Mouse (Mus musculus) CH12.LX (cell line): ENCODE data around the gene Galr2. TPM values are rescaled to one million over a fixed set of nuclear protein-coding genes. Genes with fewer than 3 reads are reported as not detected.

ENCODE experiments used
- DNase-seq: peaks from one replicate; pipeline ENCODE4 v3.0.0-alpha.2; 2013; ENCODE audit errors: extremely low read depth
- H3K27ac ChIP-seq: 2 replicates; pipeline ENCODE4 v1.5.1; 2012; ENCODE audit warnings: low read depth, mild to moderate bottlenecking, control low read depth, moderate library complexity; ENCODE audit not compliant: insufficient read depth
- H3K27me3 ChIP-seq: replicated peaks from 2 replicates; pipeline ENCODE3; 2012; ENCODE audit warnings: inconsistent platforms
- H3K36me3 ChIP-seq, 2 experiments: replicated peaks in 1 of 2; 2 replicates each; pipeline versions ENCODE3 to v1.6.1; 2012; ENCODE audit warnings: inconsistent platforms in 1 of 2, low read length in 1 of 2, mild to moderate bottlenecking in 1 of 2, mixed read lengths in 1 of 2, moderate library complexity in 1 of 2; ENCODE audit not compliant: control insufficient read depth in 1 of 2, insufficient read depth in 1 of 2
- H3K4me1 ChIP-seq, 2 experiments: 2 replicates each; pipeline ENCODE4 v1.6.1; 2012; ENCODE audit warnings: inconsistent platforms in 1 of 2, moderate library complexity in 1 of 2; ENCODE audit not compliant: insufficient read depth in 2 of 2, control insufficient read depth in 1 of 2
- H3K4me2 ChIP-seq: 2 replicates; pipeline ENCODE4 v1.6.1; 2012; ENCODE audit warnings: low read depth, mild to moderate bottlenecking, control low read depth; ENCODE audit not compliant: poor library complexity, insufficient read depth, severe bottlenecking
- H3K4me3 ChIP-seq, 3 experiments: fragments of 150-350 bp in 1 of 3; sonication (generic) in 1 of 3; replicated peaks in 1 of 3; 2 replicates each; pipeline versions ENCODE3 to v1.5.1; 2011 to 2012; ENCODE audit warnings: low read depth in 2 of 3, low read length in 2 of 3, mild to moderate bottlenecking in 2 of 3, moderate library complexity in 2 of 3, control low read depth in 1 of 3, improper control_type of control experiment in 1 of 3, inconsistent platforms in 1 of 3, mixed read lengths in 1 of 3; ENCODE audit not compliant: poor library complexity in 1 of 3
- H3K79me2 ChIP-seq: replicated peaks from 2 replicates; pipeline ENCODE4 v1.6.1; 2012; ENCODE audit warnings: mild to moderate bottlenecking, moderate library complexity; ENCODE audit not compliant: control insufficient read depth, poor library complexity, insufficient read depth, severe bottlenecking; ENCODE audit errors: extremely low read depth
- H3K9ac ChIP-seq: 2 replicates; pipeline ENCODE4 v1.6.1; 2012; ENCODE audit warnings: low read depth, mild to moderate bottlenecking, control low read depth, moderate library complexity; ENCODE audit not compliant: insufficient read depth
- H3K9me3 ChIP-seq: replicated peaks from 2 replicates; pipeline ENCODE3; 2012; ENCODE audit warnings: low read length, inconsistent platforms, mixed read lengths
- CTCF ChIP-seq, 2 experiments: IDR thresholded peaks in 1 of 2; conservative IDR thresholded peaks in 1 of 2; 2 replicates each; pipeline ENCODE4 v1.5.1; 2011 to 2012; ENCODE audit warnings: low read depth in 2 of 2, low read length in 2 of 2, improper control_type of control experiment in 1 of 2, inconsistent platforms in 1 of 2, mild to moderate bottlenecking in 1 of 2, moderate library complexity in 1 of 2
- E2F4 ChIP-seq: IDR thresholded peaks from 2 replicates; pipeline ENCODE4 v1.6.1; 2011; ENCODE audit warnings: low read depth, low read length, improper control_type of control experiment; ENCODE audit not compliant: insufficient replicate concordance
- ETS1 ChIP-seq: conservative IDR thresholded peaks from 2 replicates; pipeline ENCODE4 v1.6.1; 2012; ENCODE audit warnings: low read depth, mild to moderate bottlenecking, inconsistent platforms, low read length, improper control_type of control experiment, moderate library complexity
- GABPA ChIP-seq: IDR thresholded peaks from 2 replicates; pipeline ENCODE4 v1.6.1; 2012; ENCODE audit warnings: low read depth, low read length, improper control_type of control experiment, inconsistent platforms; ENCODE audit not compliant: insufficient replicate concordance
- KAT2A ChIP-seq: IDR thresholded peaks from 2 replicates; pipeline ENCODE4 v1.6.1; 2012; ENCODE audit warnings: low read length, improper control_type of control experiment, inconsistent platforms; ENCODE audit not compliant: insufficient replicate concordance
- MEF2A ChIP-seq: IDR thresholded peaks from 2 replicates; pipeline ENCODE4 v1.6.1; 2014; ENCODE audit warnings: low read depth, mild to moderate bottlenecking, inconsistent platforms, low read length, improper control_type of control experiment, borderline replicate concordance
- MXI1 ChIP-seq: IDR thresholded peaks from 2 replicates; pipeline ENCODE4 v1.6.1; 2011; ENCODE audit warnings: mild to moderate bottlenecking, low read depth, low read length, improper control_type of control experiment
- MYC ChIP-seq: IDR thresholded peaks from 2 replicates; pipeline ENCODE4 v1.6.1; 2011; ENCODE audit warnings: low read depth, mild to moderate bottlenecking, improper control_type of control experiment, low read length
- POLR2AphosphoS2 ChIP-seq: IDR thresholded peaks from 2 replicates; pipeline ENCODE4 v1.6.1; 2011; ENCODE audit warnings: low read depth, low read length, improper control_type of control experiment
- RAD21 ChIP-seq: IDR thresholded peaks from 2 replicates; pipeline ENCODE4 v1.6.1; 2011; ENCODE audit warnings: low read depth, mild to moderate bottlenecking, low read length, improper control_type of control experiment, moderate library complexity
- RCOR1 ChIP-seq: conservative IDR thresholded peaks from 2 replicates; pipeline ENCODE4 v1.6.1; 2012; ENCODE audit warnings: low read depth, mild to moderate bottlenecking, inconsistent platforms, low read length, improper control_type of control experiment
- SIN3A ChIP-seq: IDR thresholded peaks from 2 replicates; pipeline ENCODE4 v1.6.1; 2012; ENCODE audit warnings: low read length, improper control_type of control experiment, inconsistent platforms
- SMC3 ChIP-seq: IDR thresholded peaks from 2 replicates; pipeline ENCODE4 v1.6.1; 2011; ENCODE audit warnings: low read depth, low read length, improper control_type of control experiment
- TBP ChIP-seq: conservative IDR thresholded peaks from 2 replicates; pipeline ENCODE4 v1.6.1; 2011; ENCODE audit warnings: low read depth, low read length, improper control_type of control experiment
- TCF12 ChIP-seq: IDR thresholded peaks from 2 replicates; pipeline ENCODE4 v1.6.1; 2014; ENCODE audit warnings: low read depth, mild to moderate bottlenecking, inconsistent platforms, low read length, improper control_type of control experiment
- USF2 ChIP-seq: conservative IDR thresholded peaks from 2 replicates; pipeline ENCODE4 v1.6.1; 2011; ENCODE audit warnings: low read depth, low read length, improper control_type of control experiment
- ZKSCAN1 ChIP-seq: IDR thresholded peaks from 2 replicates; pipeline ENCODE4 v1.6.1; 2012; ENCODE audit warnings: low read depth, inconsistent platforms, low read length, improper control_type of control experiment, borderline replicate concordance
- dilution Hi-C: fragments of 300-500 bp; cut with MboI; formaldehyde crosslinking; loops from 2 replicates; pipeline ENCODE4 v1.14.3; 2020; ENCODE audit warnings: low sequenced_read_pairs; ENCODE audit not compliant: extremely low pct_unique_long_range_greater_than_20kb, extremely low pct_ligation_motif_present
- in situ Hi-C: fragments of 300-500 bp; cut with MboI; formaldehyde crosslinking; loops from 3 replicates; pipeline ENCODE4 v1.14.3; 2019; ENCODE audit warnings: low sequenced_read_pairs, low pct_ligation_motif_present, low pct_unique_long_range_greater_than_20kb, mixed read lengths
- polyA plus RNA-seq: library from polyadenylated mRNA; unstranded; fragments of >175 nt; gene quantifications from 2 replicates; pipeline ENCODE4 v1.2.1, GENCODE M21; 2012; ENCODE audit warnings: low read depth; ENCODE audit not compliant: insufficient read length
- total RNA-seq, 2 experiments: library from RNA; depleted of rRNA; stranded (reverse); fragments of 300-350 nt in 1 of 2; fragments of >200 nt in 1 of 2; gene quantifications; 2 replicates each; pipeline ENCODE4 v1.2.3; 2012 to 2014

Gene Galr2
- total and polyA plus RNA-seq, 3 experiments: 0.21 to 1.6 (median 0.85) TPM

DNA sequence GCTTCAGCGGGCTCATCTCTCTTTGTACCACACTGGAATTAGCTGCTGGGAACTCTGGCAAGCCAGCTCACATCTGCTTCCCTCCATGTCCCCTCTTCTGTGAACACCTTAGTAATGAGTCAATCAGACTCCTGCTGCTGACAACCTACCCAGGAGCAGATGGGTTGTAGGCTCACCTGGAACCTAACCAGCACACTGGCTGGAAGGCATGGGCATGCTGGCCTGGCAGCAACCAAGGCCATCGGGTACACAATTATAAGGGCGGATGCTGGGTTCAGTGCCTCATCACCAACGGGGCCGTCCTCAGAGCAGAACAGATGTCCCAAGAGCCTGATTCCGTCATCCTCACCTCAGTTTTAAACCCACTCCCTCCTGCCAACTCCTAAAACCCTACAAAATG is 17.9 kb downstream of the Galr2 start:
- TF ChIP-seq ZKSCAN1: no peak
- TF ChIP-seq KAT2A: no peak
- no peak for TF ChIP-seq ETS1
- no peak for TF ChIP-seq CTCF (conservative IDR thresholded peaks at IDR 0.05 in 1 of 2, IDR thresholded peaks at IDR 0.05 in 1 of 2; ENCODE audit: low read depth in 2 of 2, low read length in 2 of 2)
- TF ChIP-seq SIN3A: no peak
- no peak for TF ChIP-seq POLR2AphosphoS2
- TF ChIP-seq MXI1: no peak
- no peak for TF ChIP-seq RCOR1
- no peak for TF ChIP-seq SMC3
- TF ChIP-seq USF2: no peak
- no peak for TF ChIP-seq MEF2A
- no peak for TF ChIP-seq TBP
- TF ChIP-seq E2F4: no peak
- Histone ChIP-seq H3K27me3 (no peaks in the 10 kb centered on the region), H3K4me2 (no peak overlapping the region), H3K27ac (no peak overlapping the region), H3K36me3 (peaks cover 79 to 98% of the 10 kb centered on the region in 2 experiments), H3K9me3 (no peaks in the 10 kb centered on the region), H3K4me1 (peaks cover 0 to 7% of the 10 kb centered on the region in 2 experiments; a peak in 2 of 4 replicates), H3K9ac (no peak overlapping the region), H3K79me2 (no peaks in the 10 kb centered on the region), H3K4me3 (no peak overlapping the region)
- dilution Hi-C loops (no loop called here), in situ Hi-C loops (no loop called here)
- no peak for DNase-seq

GRCm38 (mm10) chr11:116305423-116305822 is 24.7 kb downstream of the Galr2 start:
- Histone ChIP-seq H3K79me2 (peaks cover 7% of the 10 kb centered on the region; the same call in 1 of the 2 replicates), H3K27ac (no peak overlapping the region), H3K4me3 (peak overlapping the region in 1 of 3 experiments; percentile 93), H3K36me3 (peaks cover 33 to 48% of the 10 kb centered on the region in 2 experiments), H3K4me2 (peak overlapping the region; percentile 97), H3K9me3 (no peaks in the 10 kb centered on the region), H3K9ac (no peak overlapping the region; the same call in 1 of the 2 replicates), H3K27me3 (no peaks in the 10 kb centered on the region), H3K4me1 (peaks cover 15 to 34% of the 10 kb centered on the region in 2 experiments)
- in situ Hi-C loops: no loop called here
- TF ChIP-seq CTCF (conservative IDR thresholded peaks at IDR 0.05 in 1 of 2, IDR thresholded peaks at IDR 0.05 in 1 of 2; ENCODE audit: low read depth in 2 of 2, low read length in 2 of 2) (peak in 1 of 2 experiments; percentile 38; a peak in 2 of 4 replicates), TCF12 (no peak), RAD21 (no peak), GABPA (no peak), E2F4 (no peak), SIN3A (no peak), MYC (no peak), RCOR1 (no peak), MEF2A (no peak)
- dilution Hi-C loops: no loop called here
- no peak for DNase-seq
